Mouse (Mus musculus) embryo, embryonic 11 days (tissue): ENCODE data around the gene Rin2.
"Not testable (repeated sequence)": the region's sequence is repeated elsewhere in the genome, so short reads cannot be mapped to it uniquely, and the experiment has no call there.

ENCODE experiments used
- DNase-seq: peaks from one replicate; pipeline ENCODE4 v3.0.0-alpha.2; 2015

The Rin2 gene

GRCm38 (mm10) chr2:145684891-145685290 is 9.9 kb downstream of the Rin2 start:
- DNase-seq, result no peak

GRCm38 (mm10) chr2:145686017-145686416 is 11.0 kb downstream of the Rin2 start:
- no peak for DNase-seq

GRCm38 (mm10) chr2:145691367-145692009 is 16.5 kb downstream of the Rin2 start:
- no peak for DNase-seq

- no peak for DNase-seq
Observed at GRCm38 (mm10) chr2:145697160-145697559, 22.1 kb downstream of the Rin2 start.

- peak; percentile 83 for DNase-seq
Observed at GRCm38 (mm10) chr2:145699414-145700071, 24.5 kb downstream of the Rin2 start.

- DNase-seq, result no peak
Observed at GRCm38 (mm10) chr2:145700237-145700985, 25.4 kb downstream of the Rin2 start.

- DNase-seq, result no peak
Observed at GRCm38 (mm10) chr2:145701605-145702335, 26.8 kb downstream of the Rin2 start.

- DNase-seq, result no peak
Observed at GRCm38 (mm10) chr2:145704738-145705137, 29.7 kb downstream of the Rin2 start.

GRCm38 (mm10) chr2:145709727-145710389 is 34.8 kb downstream of the Rin2 start:
- no peak for DNase-seq

- no peak for DNase-seq
Observed at GRCm38 (mm10) chr2:145711512-145711911, 36.5 kb downstream of the Rin2 start.

- DNase-seq, result peak; percentile 30
Observed at GRCm38 (mm10) chr2:145712026-145712425, 37.0 kb downstream of the Rin2 start.

GRCm38 (mm10) chr2:145717539-145717938 is 42.5 kb downstream of the Rin2 start:
- DNase-seq, result no peak

GRCm38 (mm10) chr2:145718624-145719183 is 43.7 kb downstream of the Rin2 start:
- DNase-seq, result no peak

GRCm38 (mm10) chr2:145720157-145720556 is 45.1 kb downstream of the Rin2 start:
- no peak for DNase-seq

- DNase-seq, result no peak
Observed at GRCm38 (mm10) chr2:145720743-145721142, 45.7 kb downstream of the Rin2 start.

- not testable (repeated sequence) for DNase-seq
Observed at GRCm38 (mm10) chr2:145722304-145722703, 47.3 kb downstream of the Rin2 start.

GRCm38 (mm10) chr2:145724288-145724687 is 49.3 kb downstream of the Rin2 start:
- no peak for DNase-seq

- no peak for DNase-seq
Observed at GRCm38 (mm10) chr2:145729414-145729813, 54.4 kb downstream of the Rin2 start.

- DNase-seq, result no peak
Observed at GRCm38 (mm10) chr2:145730189-145730880, 55.3 kb downstream of the Rin2 start.

GRCm38 (mm10) chr2:145730905-145731304 is 55.9 kb downstream of the Rin2 start:
- DNase-seq, result no peak

GRCm38 (mm10) chr2:145735079-145735478 is 60.1 kb downstream of the Rin2 start:
- DNase-seq, result no peak

GRCm38 (mm10) chr2:145736543-145736942 is 61.5 kb downstream of the Rin2 start:
- DNase-seq, result no peak
